16 mouse cellular contexts compared by ENCODE assay signal in genomic region chr17:83988165-83988564, GRCm38 (mm10).
DNase-seq lines count a peak whose midpoint lies in the region; ATAC-seq and TF ChIP-seq lines count a peak whose summit lies in the region.
"Had no signal": no experiment of that assay in that cellular context is flagged by ENCODE, and none has a peak within 500 bp of the region (broad histone marks: within the 10 kb centered on the region; RNA-seq: fewer than 3 reads in every experiment).

No protein-coding gene starts in this region.

- peaks cover 52% of the 10 kb centered on the region for H3K4me1 ChIP-seq in heart, adult 2 months (ENCODE audit: control insufficient read depth, insufficient read depth, low read length)
- H3K4me1 ChIP-seq in kidney, embryonic 15.5 days: peaks cover 81% of the 10 kb centered on the region
- H3K4me1 ChIP-seq in limb, embryonic 11.5 days (ENCODE audit: control insufficient read depth, insufficient read depth, low read length): peaks cover 52% of the 10 kb centered on the region

- no peak for DNase-seq in heart, adult 2 months
- no peak for DNase-seq in heart, adult 18-20 months
- DNase-seq in kidney, postnatal 10 days: no peak
- DNase-seq in NIH3T3 (ENCODE audit: low read depth): peak; percentile 53
- DNase-seq in limb, embryonic 11.5 days (ENCODE audit: low spot score): no peak
- DNase-seq in thymus, postnatal 36 days: no peak
- DNase-seq in yolk sac, embryonic 10.5 days (ENCODE audit: low spot score): no peak
- DNase-seq: adrenal gland, adult 2 months; B cell, adult 2 months; cerebellum, adult 2 months; kidney, adult 9 months; liver, postnatal 0 days had no signal

- no peak overlapping the region for H3K4me3 ChIP-seq in heart, adult 2 months
- H3K4me3 ChIP-seq in kidney, embryonic 15.5 days (replicated peaks): no peak overlapping the region
- no peak overlapping the region for H3K4me3 ChIP-seq in limb, embryonic 11.5 days (ENCODE audit: low read depth, low read length)
- H3K4me3 ChIP-seq: hindbrain, embryonic 12.5 days; midbrain, embryonic 13.5 days; neural tube, embryonic 12.5 days had no signal

- no peak for TF ChIP-seq POLR2A in heart, adult 2 months (IDR thresholded peaks at IDR 0.05; ENCODE audit: insufficient read depth, low read depth, low read length)

- no peak overlapping the region for H3K4me2 ChIP-seq in kidney, embryonic 15.5 days
- H3K4me2 ChIP-seq in limb, embryonic 11.5 days (ENCODE audit: low read depth, severe bottlenecking): no peak overlapping the region
- H3K4me2 ChIP-seq: hindbrain, embryonic 12.5 days; midbrain, embryonic 13.5 days; neural tube, embryonic 12.5 days had no signal

- no peak for ATAC-seq in kidney, embryonic 15.5 days (replicated peaks; ENCODE audit: low FRiP score)
- no peak for ATAC-seq in limb, embryonic 11.5 days (ENCODE audit: insufficient number of reproducible peaks, low FRiP score, low TSS enrichment, low read depth)
- ATAC-seq: liver, postnatal 0 days; midbrain, embryonic 13.5 days had no signal

- no peaks in the 10 kb centered on the region for H3K9me3 ChIP-seq in kidney, embryonic 15.5 days (replicated peaks)
- no peaks in the 10 kb centered on the region for H3K9me3 ChIP-seq in limb, embryonic 11.5 days (ENCODE audit: control insufficient read depth, low read length)
- H3K9me3 ChIP-seq: hindbrain, embryonic 12.5 days; midbrain, embryonic 13.5 days; neural tube, embryonic 12.5 days had no signal

- H3K27ac ChIP-seq in heart, adult 2 months: peak overlapping the region; percentile 43
- peak overlapping the region; percentile 87 for H3K27ac ChIP-seq in kidney, embryonic 15.5 days
- H3K27ac ChIP-seq in limb, embryonic 11.5 days (replicated peaks; ENCODE audit: low read depth, low read length): peak overlapping the region; percentile 96; the same call in 1 of the 2 replicates
- H3K27ac ChIP-seq: midbrain, embryonic 13.5 days; neural tube, embryonic 12.5 days had no signal

- intact Hi-C loops in heart, adult 2 months (cut with DNase I): no loop called here

- no peak for TF ChIP-seq CTCF in heart, adult 2 months (IDR thresholded peaks at IDR 0.05)

- H3K27me3 ChIP-seq in heart, adult 2 months (ENCODE audit: control insufficient read depth, insufficient read depth, low read length): no peaks in the 10 kb centered on the region
- no peaks in the 10 kb centered on the region for H3K27me3 ChIP-seq in kidney, embryonic 15.5 days
- H3K27me3 ChIP-seq in limb, embryonic 11.5 days (ENCODE audit: control insufficient read depth, insufficient read depth, low read length): no peaks in the 10 kb centered on the region
- H3K27me3 ChIP-seq: hindbrain, embryonic 12.5 days; midbrain, embryonic 13.5 days; neural tube, embryonic 12.5 days had no signal

- H3K36me3 ChIP-seq in heart, adult 2 months (ENCODE audit: control insufficient read depth, insufficient read depth, low read length): peaks cover 10% of the 10 kb centered on the region
- no peaks in the 10 kb centered on the region for H3K36me3 ChIP-seq in kidney, embryonic 15.5 days
- H3K36me3 ChIP-seq in limb, embryonic 11.5 days (ENCODE audit: control insufficient read depth, insufficient read depth, low read length): no peaks in the 10 kb centered on the region
- H3K36me3 ChIP-seq: hindbrain, embryonic 12.5 days; midbrain, embryonic 13.5 days; neural tube, embryonic 12.5 days had no signal

- no peak for TF ChIP-seq EP300 in heart, adult 2 months (IDR thresholded peaks at IDR 0.05; ENCODE audit: insufficient read depth, low read depth, low read length)

- WGBS in heart, adult 2 months: 70% methylated on average over 5 of the region's 5 CpGs
- whole genome bisulfite sequencing in kidney, embryonic 15.5 days: 84% methylated on average over 5 of the region's 5 CpGs
- 93% methylated on average over 5 of the region's 5 CpGs for WGBS in limb, embryonic 11.5 days

- H3K79me2 ChIP-seq in heart, adult 2 months (replicated peaks; ENCODE audit: control insufficient read depth, insufficient read depth, low read length): no peaks in the 10 kb centered on the region

- no peak overlapping the region for H3K9ac ChIP-seq in heart, adult 2 months (ENCODE audit: low read depth, low read length)
- no peak overlapping the region for H3K9ac ChIP-seq in kidney, embryonic 15.5 days
- no peak overlapping the region for H3K9ac ChIP-seq in limb, embryonic 11.5 days (ENCODE audit: low read length)
- H3K9ac ChIP-seq: hindbrain, embryonic 12.5 days; liver, postnatal 0 days; midbrain, embryonic 13.5 days; neural tube, embryonic 12.5 days had no signal

Comparison
In these comparisons a context has a peak if more than half of its experiments do, and no peak if none do; other contexts are left out.
1. H3K27ac ChIP-seq: peak in every context shown above with its lines; median percentile 96 in limb, embryonic 11.5 days; 87 in kidney, embryonic 15.5 days; 43 in heart, adult 2 months.